Mouse (Mus musculus) hematopoietic stem cell, adult 5-6 weeks (primary cell): ENCODE results near the gene Rab19. TPM values are rescaled to one million over a fixed set of nuclear protein-coding genes. Genes with fewer than 3 reads are reported as not detected.

Experiments
- total RNA-seq: library from RNA; stranded (forward); fragments of 172-1452, 232-1000 nt; gene quantifications from 2 replicates; pipeline ENCODE4 v1.2.3, GENCODE M21; 2017

Rab19 gene
- total RNA-seq, 1 experiment from 2014 or later: 1.9 TPM

Other genes with a start within 250 kb of the Rab19 start
- gene Kdm7a, start 174.4 kb upstream of the Rab19 start, total RNA-seq: 27.6 and 29.4 TPM in 2 replicates
- 5.0 and 8.9 TPM in 2 replicates for gene Slc37a3, start 3.5 kb upstream of the Rab19 start, total RNA-seq
- gene Mkrn1, start 39.3 kb downstream of the Rab19 start, total RNA-seq: 62.3 and 65.8 TPM in 2 replicates
- 1.0 and 2.1 TPM in 2 replicates for gene Dennd2a, start 176.7 kb downstream of the Rab19 start, total RNA-seq
- gene Adck2, start 192.7 kb downstream of the Rab19 start, total RNA-seq: 15.7 and 24.0 TPM in 2 replicates
- 6.9 TPM in 1 of 2 replicates, not detected in the other for gene Gm42420, start 204.6 kb downstream of the Rab19 start, total RNA-seq
- gene Ndufb2, start 211.4 kb downstream of the Rab19 start, total RNA-seq: 55.3 and 60.3 TPM in 2 replicates